Mouse (Mus musculus): ENCODE data around the gene P2ry10. TPM values are rescaled to one million over a fixed set of nuclear protein-coding genes. Genes with fewer than 3 reads are reported as not detected.

Gene P2ry10
- polyA plus RNA-seq (2017; shearing (Covaris generic)), result 314 TPM

DNA sequence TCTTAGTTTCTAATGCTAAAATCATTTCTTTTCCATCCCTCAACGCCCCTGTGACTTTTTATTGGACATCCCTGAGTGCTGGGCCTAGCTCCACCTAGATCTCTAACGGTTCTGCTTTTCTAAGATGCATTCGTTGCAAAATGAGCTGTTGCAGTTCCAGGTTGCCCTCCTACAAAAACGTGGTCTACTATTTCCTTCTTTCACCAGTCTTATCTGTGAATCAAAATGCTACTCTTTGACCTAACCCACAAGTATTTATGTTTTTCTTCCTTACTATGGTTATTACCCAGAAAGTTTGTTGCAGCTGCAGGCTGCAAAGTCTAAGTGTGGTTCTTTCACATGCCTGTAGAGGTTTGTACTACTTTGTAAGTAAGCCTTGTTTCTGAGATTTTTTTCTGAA, at the start of gene P2ry10:
Gene P2ry10, plus strand, starts transcription at position 316 of the 400 bp plus-strand sequence.

DNA sequence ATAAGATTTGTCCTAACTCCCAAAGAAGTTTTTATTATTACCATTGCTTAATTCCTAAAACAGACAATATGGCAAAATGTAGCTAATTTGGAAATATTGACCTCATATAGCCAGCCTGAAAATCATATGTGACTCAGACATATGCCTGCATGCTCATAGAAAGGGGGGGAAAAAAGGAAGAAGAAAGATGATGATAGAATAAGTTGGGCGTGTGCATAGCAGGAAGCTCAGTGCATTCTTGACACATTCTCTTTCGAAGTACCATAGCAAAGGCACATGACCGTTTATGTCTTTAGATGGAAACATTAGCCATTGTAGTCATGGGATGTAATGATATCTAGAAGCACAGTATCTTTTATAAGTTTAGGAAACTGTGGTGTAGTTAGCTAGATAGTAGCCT, 60.4 kb downstream of the P2ry10 start, which contains the start of gene P2ry10b:
Gene P2ry10b, plus strand, starts transcription at position 247 of the 400 bp plus-strand sequence.

Other genes with a start within 250 kb of the P2ry10 start
- gene Rtl3, start 247.8 kb upstream of the P2ry10 start, polyA plus RNA-seq (2017; shearing (Covaris generic)), result 0.34 TPM
- gene Lpar4, start 167.9 kb upstream of the P2ry10 start, polyA plus RNA-seq (2017; shearing (Covaris generic)), result not detected
- 5.3 TPM for gene P2ry10b, start 60.4 kb downstream of the P2ry10 start, polyA plus RNA-seq (2017; shearing (Covaris generic))
- gene Gpr174, start 167.4 kb downstream of the P2ry10 start, polyA plus RNA-seq (2017; shearing (Covaris generic)), result 56.0 TPM

All from effector memory CD4-positive, alpha-beta T cell, adult 7 months (primary cell).